Mouse (Mus musculus): ENCODE data around the gene Adam12. TPM values are rescaled to one million over a fixed set of nuclear protein-coding genes. Genes with fewer than 3 reads are reported as not detected.
A peak's percentile ranks its signal among the peaks of the same experiment; 100 is the strongest.

Gene Adam12
- total and polyA plus RNA-seq, 3 experiments: 0.57 to 0.80 (median 0.66) TPM

DNA sequence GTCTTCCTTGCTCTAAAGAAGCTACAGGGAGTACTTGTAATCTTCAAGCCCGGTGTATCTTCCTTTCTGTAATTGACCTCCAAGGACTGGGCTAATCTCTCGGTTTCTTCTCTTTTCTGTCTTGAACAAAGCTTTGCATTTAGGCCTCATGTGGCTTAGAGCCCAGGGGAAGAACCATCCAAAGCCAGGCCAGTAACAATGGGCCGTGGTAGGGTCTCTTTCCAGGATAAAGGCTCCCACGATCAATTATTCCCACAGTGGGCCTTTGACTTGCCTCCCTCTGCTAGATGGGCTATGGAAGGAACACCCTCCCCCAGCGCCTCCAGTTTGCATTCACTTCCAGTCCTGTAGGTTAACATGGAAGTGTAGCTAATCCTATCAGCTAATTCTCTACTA, 204.9 kb downstream of the Adam12 start:
- H3K9ac ChIP-seq (ENCODE audit: low read depth, low read length): no peak overlapping the region
- DNase-seq: no peak
- no peak overlapping the region for H3K27ac ChIP-seq
- no peak for TF ChIP-seq CTCF (IDR thresholded peaks at IDR 0.05)
- TF ChIP-seq EP300 (IDR thresholded peaks at IDR 0.05; ENCODE audit: insufficient read depth, low read depth, low read length): no peak
- TF ChIP-seq POLR2A (IDR thresholded peaks at IDR 0.05; ENCODE audit: insufficient read depth, low read depth, low read length): no peak
- no peaks in the 10 kb centered on the region for H3K79me2 ChIP-seq (replicated peaks; ENCODE audit: control insufficient read depth, insufficient read depth, low read length)
- intact Hi-C loops (cut with DNase I): no loop called here
- peaks cover 3% of the 10 kb centered on the region for H3K4me1 ChIP-seq (ENCODE audit: control insufficient read depth, insufficient read depth, low read length)
- no peak overlapping the region for H3K4me3 ChIP-seq
- WGBS: 49% methylated on average over 5 of the region's 5 CpGs
- H3K36me3 ChIP-seq (ENCODE audit: control insufficient read depth, insufficient read depth, low read length): no peaks in the 10 kb centered on the region
- no peaks in the 10 kb centered on the region for H3K27me3 ChIP-seq (ENCODE audit: control insufficient read depth, insufficient read depth, low read length)

DNA sequence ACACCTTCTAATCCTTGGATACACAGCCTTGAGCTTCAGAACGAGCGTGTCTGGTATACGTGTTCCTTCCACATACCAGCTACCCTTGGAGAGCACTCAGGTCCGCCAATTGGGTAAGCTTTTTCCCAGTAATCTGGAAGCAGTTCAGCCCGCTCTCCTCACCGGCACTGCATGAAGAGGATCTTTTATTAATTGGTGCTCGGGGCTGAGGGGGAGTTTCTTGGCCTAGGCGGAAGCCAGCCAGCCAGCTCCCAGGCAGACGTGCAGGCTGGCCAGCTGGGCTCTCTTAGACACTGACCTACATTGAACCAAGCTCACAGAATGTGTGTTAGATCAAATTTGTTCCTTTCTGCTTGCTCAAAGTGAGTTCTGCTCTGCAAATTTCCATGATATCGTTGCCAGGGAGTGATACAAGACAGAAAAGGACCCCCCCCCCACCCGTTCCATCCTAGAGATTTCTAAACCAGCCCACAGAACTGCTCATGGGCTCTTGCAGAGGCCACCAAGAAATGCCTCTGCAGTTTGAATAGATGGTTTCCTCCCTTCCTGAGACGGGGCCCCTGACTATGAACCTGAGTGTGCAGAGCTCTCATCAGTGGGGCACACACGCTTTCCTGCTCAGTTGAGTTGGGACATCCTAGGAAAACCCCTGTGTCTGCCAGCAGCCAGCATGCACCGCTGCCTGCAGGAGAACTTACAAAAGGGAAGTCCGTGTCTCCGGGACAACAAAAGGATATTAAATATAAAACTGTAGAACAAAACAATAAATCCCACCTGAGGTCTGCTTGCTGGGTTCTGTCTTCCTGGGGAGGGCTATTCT, 205.5 kb downstream of the Adam12 start:
- Histone ChIP-seq H3K79me2 (replicated peaks; ENCODE audit: control insufficient read depth, insufficient read depth, low read length) (no peaks in the 10 kb centered on the region), H3K36me3 (ENCODE audit: control insufficient read depth, insufficient read depth, low read length) (no peaks in the 10 kb centered on the region), H3K27me3 (ENCODE audit: control insufficient read depth, insufficient read depth, low read length) (no peaks in the 10 kb centered on the region), H3K4me1 (ENCODE audit: control insufficient read depth, insufficient read depth, low read length) (peaks cover 3% of the 10 kb centered on the region), H3K9ac (ENCODE audit: low read depth, low read length) (no peak overlapping the region), H3K27ac (no peak overlapping the region), H3K4me3 (no peak overlapping the region)
- WGBS: 27% methylated on average over 16 of the region's 16 CpGs
- intact Hi-C loops (cut with DNase I): no loop called here
- peak; percentile 61 to 74 for DNase-seq
- TF ChIP-seq POLR2A (IDR thresholded peaks at IDR 0.05; ENCODE audit: insufficient read depth, low read depth, low read length): no peak
- no peak for TF ChIP-seq EP300 (IDR thresholded peaks at IDR 0.05; ENCODE audit: insufficient read depth, low read depth, low read length)
- TF ChIP-seq CTCF (IDR thresholded peaks at IDR 0.05): no peak

DNA sequence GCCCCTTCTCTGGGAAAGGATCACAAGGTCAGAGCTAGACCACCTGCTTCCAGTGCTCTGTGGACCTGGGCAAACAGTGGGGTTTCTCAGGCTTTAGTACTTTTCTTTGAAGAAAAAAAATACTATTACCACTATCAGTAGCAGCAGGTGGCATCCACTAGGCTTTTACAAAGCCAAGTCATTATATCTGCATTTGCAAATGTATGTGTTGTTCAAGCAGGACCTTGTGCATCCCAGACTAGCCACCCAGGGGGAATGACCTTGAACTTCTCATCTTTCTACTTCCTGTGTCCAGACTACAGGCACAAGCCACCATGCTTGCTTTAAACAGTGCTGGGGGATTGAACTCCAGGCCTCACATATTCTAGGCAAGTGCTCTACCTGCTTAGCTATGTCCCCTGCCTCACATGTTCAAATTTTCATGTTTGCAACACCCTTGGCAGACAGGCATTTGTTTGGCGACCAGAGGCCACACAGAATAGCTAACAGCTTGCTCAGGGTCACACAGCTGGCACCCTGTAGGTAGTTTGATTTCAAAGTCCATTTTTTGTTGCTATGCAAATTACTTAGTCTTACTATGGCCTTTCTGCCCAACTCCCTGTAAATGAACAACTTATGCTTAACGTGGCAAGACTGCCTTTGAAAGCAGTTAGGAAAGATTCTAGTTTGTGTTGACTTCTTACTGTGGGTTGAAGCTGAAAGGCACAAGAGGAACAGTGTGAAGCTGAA, 209.6 kb downstream of the Adam12 start:
- Histone ChIP-seq H3K4me1 (ENCODE audit: control insufficient read depth, insufficient read depth, low read length) (peaks cover 3% of the 10 kb centered on the region), H3K79me2 (replicated peaks; ENCODE audit: control insufficient read depth, insufficient read depth, low read length) (no peaks in the 10 kb centered on the region), H3K36me3 (ENCODE audit: control insufficient read depth, insufficient read depth, low read length) (no peaks in the 10 kb centered on the region), H3K4me3 (no peak overlapping the region), H3K9ac (ENCODE audit: low read depth, low read length) (no peak overlapping the region), H3K27ac (no peak overlapping the region), H3K27me3 (ENCODE audit: control insufficient read depth, insufficient read depth, low read length) (no peaks in the 10 kb centered on the region)
- TF ChIP-seq EP300 (IDR thresholded peaks at IDR 0.05; ENCODE audit: insufficient read depth, low read depth, low read length): no peak
- no peak for TF ChIP-seq CTCF (IDR thresholded peaks at IDR 0.05)
- no peak for TF ChIP-seq POLR2A (IDR thresholded peaks at IDR 0.05; ENCODE audit: insufficient read depth, low read depth, low read length)
- no peak for DNase-seq
- WGBS: 83% methylated on average over 2 of the region's 2 CpGs
- intact Hi-C loops (cut with DNase I): loop anchor here (5.0 kb wide), 1 partner anchor 135 kb away; no protein-coding TSS in a partner anchor

DNA sequence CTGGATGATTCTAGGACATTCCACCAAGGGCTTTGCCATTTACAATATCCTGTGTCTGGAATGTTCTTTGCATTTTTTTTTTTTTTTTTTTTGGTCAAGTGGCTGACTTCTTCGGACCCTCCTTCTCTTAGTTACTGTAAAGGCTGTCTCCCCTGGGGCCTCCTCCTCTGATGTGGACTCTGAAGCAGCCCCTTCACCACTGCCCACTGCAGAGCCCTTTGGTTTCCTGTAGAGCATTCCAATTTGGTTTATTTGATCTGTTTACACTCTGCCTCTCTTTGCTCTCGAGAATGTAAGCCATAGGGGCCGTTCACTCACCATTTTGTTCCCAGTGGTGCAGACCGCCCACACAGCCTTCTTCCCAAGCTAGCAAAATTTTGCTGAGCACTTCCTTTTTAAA, 216.7 kb downstream of the Adam12 start:
- H3K27me3 ChIP-seq (ENCODE audit: control insufficient read depth, insufficient read depth, low read length): no peaks in the 10 kb centered on the region
- no peak overlapping the region for H3K4me3 ChIP-seq
- no peak for DNase-seq
- TF ChIP-seq EP300 (IDR thresholded peaks at IDR 0.05; ENCODE audit: insufficient read depth, low read depth, low read length): no peak
- no peak for TF ChIP-seq CTCF (IDR thresholded peaks at IDR 0.05)
- no peaks in the 10 kb centered on the region for H3K4me1 ChIP-seq (ENCODE audit: control insufficient read depth, insufficient read depth, low read length)
- no peaks in the 10 kb centered on the region for H3K36me3 ChIP-seq (ENCODE audit: control insufficient read depth, insufficient read depth, low read length)
- no peak overlapping the region for H3K9ac ChIP-seq (ENCODE audit: low read depth, low read length)
- WGBS: 58% methylated on average over 4 of the region's 4 CpGs
- H3K79me2 ChIP-seq (replicated peaks; ENCODE audit: control insufficient read depth, insufficient read depth, low read length): no peaks in the 10 kb centered on the region
- no peak overlapping the region for H3K27ac ChIP-seq
- intact Hi-C loops (cut with DNase I): no loop called here

DNA sequence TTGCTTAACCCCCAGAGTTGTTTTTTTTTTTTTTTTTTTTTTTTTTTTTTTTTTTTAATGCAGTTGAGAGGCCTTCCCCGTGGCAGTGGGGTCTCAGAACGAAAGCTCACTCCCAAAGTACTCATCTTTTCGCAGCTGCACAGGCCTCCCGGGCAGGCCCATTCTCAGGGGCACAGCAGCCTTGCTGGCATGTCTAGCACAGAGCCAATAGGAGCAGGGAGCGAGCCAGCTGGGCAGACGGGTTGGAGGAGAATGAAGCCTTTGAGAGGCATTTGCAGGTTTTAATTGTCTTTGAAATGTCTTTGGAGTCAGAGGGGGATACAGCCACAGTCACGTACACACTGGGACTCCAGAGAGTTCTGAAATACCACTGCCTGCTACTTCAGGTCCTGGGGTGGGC, 217.2 kb downstream of the Adam12 start:
- no peak overlapping the region for H3K4me3 ChIP-seq
- WGBS: 88% methylated on average over 7 of the region's 7 CpGs
- H3K27ac ChIP-seq: no peak overlapping the region
- H3K79me2 ChIP-seq (replicated peaks; ENCODE audit: control insufficient read depth, insufficient read depth, low read length): no peaks in the 10 kb centered on the region
- H3K4me1 ChIP-seq (ENCODE audit: control insufficient read depth, insufficient read depth, low read length): no peaks in the 10 kb centered on the region
- no peak overlapping the region for H3K9ac ChIP-seq (ENCODE audit: low read depth, low read length)
- no peak for TF ChIP-seq EP300 (IDR thresholded peaks at IDR 0.05; ENCODE audit: insufficient read depth, low read depth, low read length)
- no peak for TF ChIP-seq CTCF (IDR thresholded peaks at IDR 0.05)
- no peak for TF ChIP-seq POLR2A (IDR thresholded peaks at IDR 0.05; ENCODE audit: insufficient read depth, low read depth, low read length)
- no peak for DNase-seq
- no peaks in the 10 kb centered on the region for H3K27me3 ChIP-seq (ENCODE audit: control insufficient read depth, insufficient read depth, low read length)
- no peaks in the 10 kb centered on the region for H3K36me3 ChIP-seq (ENCODE audit: control insufficient read depth, insufficient read depth, low read length)
- intact Hi-C loops (cut with DNase I): no loop called here

DNA sequence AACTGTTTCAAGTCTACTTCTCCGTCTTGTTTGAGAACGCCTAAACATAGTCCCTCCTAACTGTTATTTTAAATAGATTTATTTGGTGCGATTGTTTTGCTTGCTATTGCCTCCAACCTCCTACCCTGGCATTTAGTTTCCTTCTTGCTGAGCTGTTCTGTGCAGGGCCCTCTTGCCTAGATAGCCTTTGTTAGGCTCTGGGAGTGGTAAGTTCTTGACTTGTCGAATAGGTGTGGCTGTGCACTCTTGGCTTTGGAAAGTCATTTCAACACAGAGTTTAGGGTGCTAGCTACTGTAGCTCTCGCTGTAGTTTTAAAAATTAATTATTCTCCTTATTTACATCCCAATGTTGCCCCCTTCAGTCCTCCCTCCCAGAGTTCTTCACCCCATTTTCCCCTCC, 222.8 kb downstream of the Adam12 start:
- intact Hi-C loops (cut with DNase I): no loop called here
- 84% methylated on average over 5 of the region's 5 CpGs for WGBS
- Histone ChIP-seq H3K36me3 (ENCODE audit: control insufficient read depth, insufficient read depth, low read length) (no peaks in the 10 kb centered on the region), H3K79me2 (replicated peaks; ENCODE audit: control insufficient read depth, insufficient read depth, low read length) (no peaks in the 10 kb centered on the region), H3K4me1 (ENCODE audit: control insufficient read depth, insufficient read depth, low read length) (no peaks in the 10 kb centered on the region), H3K9ac (ENCODE audit: low read depth, low read length) (no peak overlapping the region), H3K27ac (no peak overlapping the region), H3K4me3 (no peak overlapping the region), H3K27me3 (ENCODE audit: control insufficient read depth, insufficient read depth, low read length) (no peaks in the 10 kb centered on the region)
- DNase-seq: no peak
- no peak for TF ChIP-seq CTCF (IDR thresholded peaks at IDR 0.05)
- TF ChIP-seq POLR2A (IDR thresholded peaks at IDR 0.05; ENCODE audit: insufficient read depth, low read depth, low read length): no peak
- TF ChIP-seq EP300 (IDR thresholded peaks at IDR 0.05; ENCODE audit: insufficient read depth, low read depth, low read length): no peak

All from heart, adult 2 months (tissue).